Mouse (Mus musculus) midbrain, embryonic 10.5 days (tissue): ENCODE measurements around the gene Uqcr11. TPM values are rescaled to one million over a fixed set of nuclear protein-coding genes. Genes with fewer than 3 reads are reported as not detected.

ENCODE experiments used
- DNase-seq: peaks from one replicate; pipeline ENCODE4 v3.0.0-alpha.2; 2017; ENCODE audit warnings: low spot score
- H3K27ac ChIP-seq: fragments of 300-500 bp; sonication (generic); replicated peaks from 2 replicates; pipeline ENCODE4 v1.5.1; 2016; ENCODE audit warnings: mild to moderate bottlenecking
- H3K27me3 ChIP-seq: fragments of 300-500 bp; sonication (generic); 2 replicates; pipeline ENCODE4 v1.6.1; 2016; ENCODE audit warnings: low read depth, mild to moderate bottlenecking; ENCODE audit not compliant: poor library complexity, severe bottlenecking
- H3K36me3 ChIP-seq: fragments of 300-500 bp; sonication (generic); 2 replicates; pipeline ENCODE4 v1.6.1; 2016; ENCODE audit warnings: mild to moderate bottlenecking, moderate library complexity
- H3K4me1 ChIP-seq: fragments of 300-500 bp; sonication (generic); 2 replicates; pipeline ENCODE4 v1.6.1; 2016
- H3K4me3 ChIP-seq: fragments of 300-500 bp; sonication (generic); 2 replicates; pipeline ENCODE4 v1.5.1; 2016; ENCODE audit warnings: mild to moderate bottlenecking, moderate library complexity
- H3K9me3 ChIP-seq: fragments of 300-500 bp; sonication (generic); replicated peaks from 2 replicates; pipeline ENCODE4 v1.6.1; 2016; ENCODE audit warnings: mild to moderate bottlenecking
- WGBS: fragments of 180-500 bp; shearing (Covaris S2); methylation state at CpG from one replicate; pipeline ENCODE4 v1.1.7; 2016; 5-methylcytosine and 5-hydroxymethylcytosine counted together
- polyA plus RNA-seq: library from polyadenylated mRNA; unstranded; fragments of >200 nt; fragmentation: Nextera tagmentation; extraction: Ambion mirVana; gene quantifications from 2 replicates; pipeline ENCODE4 v1.2.1, GENCODE M21; 2016

Uqcr11 gene
- polyA plus RNA-seq = 610 and 635 TPM in 2 replicates

DNA sequence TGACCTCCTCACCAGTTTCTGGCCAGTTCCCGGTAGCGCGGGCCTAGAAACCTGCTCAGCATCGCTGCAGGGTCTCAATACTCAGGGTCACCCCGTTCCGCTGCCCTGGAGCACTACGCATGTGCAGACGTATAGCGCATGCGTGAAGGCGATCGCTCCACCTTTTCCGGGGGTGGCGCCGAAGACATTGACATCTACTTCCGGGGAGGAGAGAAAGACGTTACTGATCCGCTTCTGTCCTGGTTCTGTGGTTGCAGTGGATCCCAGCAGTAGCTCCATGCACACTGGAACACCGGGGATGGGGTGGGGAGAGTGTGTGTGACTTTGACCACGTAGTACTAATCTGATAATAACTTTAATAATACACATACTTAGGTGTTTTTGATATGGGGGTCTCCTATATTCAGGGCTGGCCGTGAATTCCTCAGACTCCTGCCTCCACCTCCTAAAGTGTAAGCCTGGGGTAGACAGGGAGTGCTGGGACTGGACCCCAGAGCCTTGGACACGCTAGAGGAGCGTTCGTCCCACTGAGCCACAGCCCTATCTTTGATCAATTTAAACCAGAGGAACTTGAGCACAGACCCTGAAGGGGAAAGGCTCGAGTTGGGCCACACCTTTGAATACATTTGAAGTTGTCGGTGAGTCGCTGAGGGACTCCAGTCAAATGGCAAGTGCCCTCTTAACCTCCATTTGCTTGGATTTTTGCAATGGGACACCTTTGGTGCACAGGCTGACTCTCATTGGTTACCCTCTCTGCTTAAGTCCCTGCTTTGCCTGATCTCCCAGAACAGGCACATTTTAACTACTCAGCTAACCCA is at the start of gene Uqcr11:
Gene Uqcr11, minus strand, starts transcription at position 147 of the 818 bp plus-strand sequence.
- Histone ChIP-seq H3K9me3 (no peaks in the 10 kb centered on the region), H3K4me1 (peaks cover 31% of the 10 kb centered on the region), H3K4me3 (peak within 1 kb of the TSS; percentile 88), H3K27ac (peak within 1 kb of the TSS; percentile 83), H3K27me3 (no peaks in the 10 kb centered on the region), H3K36me3 (peaks cover 59% of the 10 kb centered on the region)
- peak; percentile 91 for DNase-seq
- 3% methylated on average over 27 of the region's 27 CpGs for WGBS

DNA sequence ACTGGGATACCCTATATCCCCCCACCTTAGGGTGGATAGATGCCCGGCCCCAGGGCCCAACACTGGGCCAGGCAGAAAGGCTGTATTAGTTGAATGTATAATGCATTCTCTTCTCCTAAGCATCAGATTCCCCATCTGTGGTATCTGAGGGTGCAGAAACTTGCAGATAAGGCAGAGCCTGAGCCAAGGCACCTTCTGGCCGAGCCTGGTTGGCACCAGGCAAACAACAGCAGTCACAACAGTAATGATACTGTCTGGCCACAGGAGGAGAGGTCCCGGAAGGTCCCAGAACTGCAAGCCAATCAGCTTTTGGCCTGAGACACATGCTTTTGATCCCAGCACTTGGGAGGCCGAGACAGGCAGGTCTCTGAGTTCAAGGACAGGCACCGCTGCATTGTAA is 49.1 kb upstream of the Uqcr11 start:
- 87% methylated on average over 5 of the region's 5 CpGs for WGBS

DNA sequence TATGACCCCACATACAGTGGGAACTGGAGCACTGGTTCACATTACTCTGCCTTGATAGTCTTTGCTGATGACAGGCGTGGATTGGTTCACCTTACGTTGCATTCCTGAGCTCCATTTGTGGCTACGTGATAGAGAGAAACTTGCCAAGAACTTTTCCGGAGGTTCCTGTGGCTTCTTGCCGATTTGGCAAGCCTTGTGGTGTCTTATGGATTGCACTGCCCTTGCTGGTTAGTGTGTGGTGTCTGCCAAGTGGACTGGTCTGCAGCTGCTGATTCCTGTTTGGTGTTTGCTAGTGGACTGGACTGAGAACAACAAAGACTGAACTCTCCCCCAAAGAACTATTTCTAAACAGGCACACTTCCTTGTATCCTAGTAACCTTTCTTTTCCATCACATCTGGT is 48.2 kb upstream of the Uqcr11 start:
- WGBS = 88% methylated on average over 5 of the region's 5 CpGs
- H3K4me1 ChIP-seq = peaks cover 18% of the 10 kb centered on the region
- H3K27ac ChIP-seq = no peak overlapping the region
- no peak overlapping the region for H3K4me3 ChIP-seq
- no peak for DNase-seq
- H3K27me3 ChIP-seq = peaks cover 20% of the 10 kb centered on the region; the same call in 1 of the 2 replicates
- no peaks in the 10 kb centered on the region for H3K36me3 ChIP-seq
- H3K9me3 ChIP-seq = no peaks in the 10 kb centered on the region

More for the DNA sequence above, 49.1 kb upstream of the Uqcr11 start:
- Histone ChIP-seq H3K36me3 (no peaks in the 10 kb centered on the region), H3K27me3 (peaks cover 22% of the 10 kb centered on the region; the same call in 1 of the 2 replicates), H3K9me3 (no peaks in the 10 kb centered on the region), H3K4me1 (peaks cover 15% of the 10 kb centered on the region), H3K4me3 (no peak overlapping the region), H3K27ac (no peak overlapping the region)
- no peak for DNase-seq

DNA sequence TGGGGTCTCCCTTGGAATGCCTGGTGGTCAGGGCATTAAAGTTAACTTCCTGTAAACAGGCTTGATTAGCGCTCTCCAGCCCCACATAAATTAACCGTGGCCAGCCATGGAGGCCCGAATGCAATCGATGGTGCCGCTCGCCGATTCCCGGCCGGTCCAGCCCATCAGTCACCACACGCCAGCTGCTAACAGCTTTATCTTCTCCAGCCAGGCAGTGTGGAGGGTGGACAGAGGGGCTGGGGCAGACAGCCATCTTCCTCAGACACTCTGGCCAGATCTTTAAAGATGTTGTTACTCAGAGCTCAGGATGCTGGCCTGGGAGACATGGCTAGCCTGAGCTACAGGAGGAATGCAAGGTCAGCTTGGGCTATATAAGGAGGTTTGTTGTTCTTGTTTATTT is 47.0 kb upstream of the Uqcr11 start:
- H3K4me3 ChIP-seq = no peak overlapping the region
- H3K36me3 ChIP-seq = no peaks in the 10 kb centered on the region
- H3K9me3 ChIP-seq = no peaks in the 10 kb centered on the region
- peaks cover 20% of the 10 kb centered on the region; the same call in 1 of the 2 replicates for H3K27me3 ChIP-seq
- 0 out of 2 replicates have a peak overlapping the region, but pooled peaks have one; percentile 14 for H3K27ac ChIP-seq
- H3K4me1 ChIP-seq = peaks cover 22% of the 10 kb centered on the region
- DNase-seq = no peak
- 83% methylated on average over 10 of the region's 10 CpGs for WGBS

DNA sequence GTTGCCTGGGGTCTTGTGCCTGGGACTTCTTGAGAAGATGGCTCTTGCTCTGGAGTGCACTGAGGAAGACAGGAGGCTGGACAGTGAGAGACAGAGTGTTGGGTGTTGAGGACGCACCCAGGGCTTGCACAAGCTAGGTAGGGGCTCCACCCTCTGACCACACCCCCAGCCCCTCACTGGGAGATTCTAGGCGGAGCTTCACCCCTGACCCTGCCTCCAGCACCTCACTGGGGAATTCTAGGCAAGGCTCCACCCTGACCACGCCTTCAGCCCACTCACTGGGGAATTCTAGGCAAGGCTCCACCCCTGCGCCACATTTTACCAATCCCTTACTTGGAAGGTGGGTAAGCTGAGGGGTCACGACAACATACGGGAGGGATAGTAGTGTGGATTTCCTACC is 44.0 kb upstream of the Uqcr11 start:
- 6% methylated on average over 6 of the region's 6 CpGs for WGBS
- H3K4me3 ChIP-seq = no peak overlapping the region
- peaks cover 40% of the 10 kb centered on the region for H3K4me1 ChIP-seq
- DNase-seq = no peak
- H3K36me3 ChIP-seq = no peaks in the 10 kb centered on the region
- H3K27me3 ChIP-seq = peaks cover 35% of the 10 kb centered on the region
- H3K9me3 ChIP-seq = no peaks in the 10 kb centered on the region
- no peak overlapping the region for H3K27ac ChIP-seq

DNA sequence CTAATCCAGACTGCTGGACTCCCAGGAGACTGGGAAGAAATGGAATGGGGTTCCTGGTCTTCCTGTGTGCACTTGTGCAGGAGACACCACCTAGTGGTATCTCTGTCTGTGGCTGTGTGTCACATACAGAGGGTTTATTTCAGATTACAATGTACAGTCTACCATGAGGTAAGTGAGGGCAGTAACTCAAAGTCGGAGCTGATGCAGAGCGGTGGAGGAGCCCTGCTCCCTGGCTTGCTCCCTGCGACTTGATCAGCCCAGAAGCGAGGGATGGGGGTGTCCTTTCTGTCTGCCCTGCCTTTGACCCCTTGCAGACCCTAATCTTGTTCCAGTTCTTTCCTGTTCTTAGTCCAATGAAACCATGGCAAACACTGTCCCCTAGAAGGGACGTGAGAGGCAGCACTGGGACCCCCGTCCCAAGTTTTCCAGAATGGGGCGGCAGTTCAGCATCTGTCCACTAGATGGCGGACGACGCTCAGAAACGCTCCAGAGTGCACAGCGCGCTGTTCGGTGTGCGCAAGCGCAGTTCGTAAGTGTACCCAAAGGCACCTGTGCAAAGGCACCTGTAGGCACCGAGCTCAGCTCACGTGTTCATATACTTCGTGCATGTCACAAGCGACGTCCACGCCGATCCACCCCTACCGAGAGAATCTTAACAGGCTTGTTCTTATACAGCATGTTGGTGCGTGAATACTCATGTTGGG is 39.4 kb upstream of the Uqcr11 start:
- Histone ChIP-seq H3K27me3 (peaks cover 46% of the 10 kb centered on the region), H3K4me1 (peaks cover 35% of the 10 kb centered on the region), H3K9me3 (no peaks in the 10 kb centered on the region), H3K4me3 (peak overlapping the region; percentile 36), H3K27ac (no peak overlapping the region), H3K36me3 (no peaks in the 10 kb centered on the region)
- DNase-seq = peak; percentile 76
- 8% methylated on average over 26 of the region's 26 CpGs for WGBS

DNA sequence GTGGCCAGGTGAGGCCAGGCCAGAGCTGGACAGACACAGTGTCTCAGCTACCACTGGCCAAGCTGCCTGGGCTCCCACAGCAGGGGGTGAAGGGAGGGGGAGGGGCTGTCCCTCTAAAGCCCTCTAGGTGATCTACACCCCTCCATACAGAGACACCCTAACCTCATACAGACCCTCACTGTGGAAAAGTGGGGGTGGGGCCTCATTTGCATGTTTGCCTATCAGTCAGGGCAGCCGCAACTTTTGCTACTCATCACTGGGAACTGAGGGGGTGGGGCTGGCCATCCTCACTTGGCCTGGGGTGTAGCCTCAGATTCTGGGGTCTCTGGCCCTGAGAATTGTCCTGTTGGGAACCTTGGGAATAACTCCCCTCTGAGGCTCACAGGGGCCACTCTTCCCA is 38.4 kb upstream of the Uqcr11 start:
- Histone ChIP-seq H3K27me3 (peaks cover 42% of the 10 kb centered on the region), H3K4me3 (no peak overlapping the region), H3K9me3 (no peaks in the 10 kb centered on the region), H3K4me1 (peaks cover 29% of the 10 kb centered on the region), H3K27ac (no peak overlapping the region), H3K36me3 (no peaks in the 10 kb centered on the region)
- 54% methylated on average over 1 of the region's 1 CpGs for WGBS
- no peak for DNase-seq

DNA sequence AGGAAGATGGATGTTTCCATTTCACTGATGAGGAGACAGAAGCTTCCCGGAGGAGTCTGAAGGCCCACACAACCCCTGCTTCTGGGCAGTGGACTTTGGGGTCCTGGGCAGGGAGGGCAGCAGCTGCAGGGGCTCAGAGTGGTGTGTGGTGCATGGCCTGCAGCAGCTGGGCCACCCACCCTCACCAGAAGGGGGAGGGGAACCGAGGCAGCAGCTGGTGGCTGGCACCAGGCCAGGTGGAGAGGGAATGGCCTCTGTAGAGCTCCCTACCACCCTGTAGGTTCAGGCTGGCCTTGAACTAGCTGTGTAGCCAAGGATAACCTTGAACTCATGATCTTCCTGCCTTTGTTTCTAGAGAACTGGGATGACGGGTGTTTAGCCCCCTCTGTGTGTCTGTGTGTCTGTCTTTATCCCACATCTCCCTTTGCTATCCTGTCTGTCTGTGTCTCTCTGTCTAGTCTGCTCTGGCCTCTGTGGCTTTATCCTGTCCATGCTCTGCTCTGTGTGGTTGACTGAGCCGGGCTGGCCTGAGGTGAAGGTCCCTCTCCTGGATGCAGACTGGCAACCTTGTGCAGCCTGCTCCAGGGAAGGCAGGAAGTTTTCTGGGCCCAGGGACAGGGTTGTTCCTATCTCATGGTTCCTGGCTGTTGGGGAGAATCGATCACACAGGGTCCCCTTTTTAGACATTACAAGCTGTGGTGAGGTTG is 37.9 kb upstream of the Uqcr11 start:
- Histone ChIP-seq H3K27ac (no peak overlapping the region), H3K4me3 (no peak overlapping the region), H3K4me1 (peaks cover 29% of the 10 kb centered on the region), H3K27me3 (peaks cover 43% of the 10 kb centered on the region), H3K36me3 (no peaks in the 10 kb centered on the region), H3K9me3 (no peaks in the 10 kb centered on the region)
- no peak for DNase-seq
- WGBS = 60% methylated on average over 5 of the region's 5 CpGs

DNA sequence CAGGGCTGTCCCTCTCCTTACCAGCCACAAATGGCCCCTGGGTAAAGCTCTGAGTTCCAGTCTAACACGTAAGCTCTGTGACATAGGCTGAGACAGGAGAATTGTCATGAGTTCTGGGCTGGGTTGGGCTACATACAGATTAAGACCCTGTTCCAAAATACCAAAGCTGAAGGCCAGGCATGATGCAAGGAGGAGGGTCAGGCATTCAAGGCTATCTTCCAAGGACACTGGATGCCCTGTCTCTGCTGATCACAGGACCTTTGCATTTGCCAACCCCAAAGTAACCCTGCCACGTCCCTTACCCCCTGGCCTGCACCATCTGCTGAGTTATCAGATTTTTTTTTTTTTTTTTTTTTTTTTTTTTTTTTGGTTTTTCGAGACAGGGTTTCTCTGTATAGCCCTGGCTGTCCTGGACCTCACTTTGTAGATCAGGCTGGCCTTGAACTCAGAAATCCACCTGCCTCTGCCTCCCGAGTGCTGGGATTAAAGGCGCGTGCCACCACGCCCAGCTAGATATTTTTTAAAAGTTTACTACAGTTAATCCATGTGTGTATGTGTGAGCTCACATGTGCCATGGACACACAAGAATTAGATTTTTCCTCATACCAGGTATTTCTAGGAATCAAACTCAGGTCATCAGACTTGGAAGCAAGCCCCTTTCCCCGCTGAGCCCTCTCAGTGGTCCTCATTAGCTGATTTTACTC is 37.1 kb upstream of the Uqcr11 start:
- H3K4me1 ChIP-seq = peaks cover 24% of the 10 kb centered on the region
- DNase-seq = no peak
- 84% methylated on average over 8 of the region's 8 CpGs for WGBS
- no peak overlapping the region for H3K27ac ChIP-seq
- H3K9me3 ChIP-seq = no peaks in the 10 kb centered on the region
- no peaks in the 10 kb centered on the region for H3K36me3 ChIP-seq
- H3K4me3 ChIP-seq = no peak overlapping the region
- peaks cover 43% of the 10 kb centered on the region for H3K27me3 ChIP-seq

DNA sequence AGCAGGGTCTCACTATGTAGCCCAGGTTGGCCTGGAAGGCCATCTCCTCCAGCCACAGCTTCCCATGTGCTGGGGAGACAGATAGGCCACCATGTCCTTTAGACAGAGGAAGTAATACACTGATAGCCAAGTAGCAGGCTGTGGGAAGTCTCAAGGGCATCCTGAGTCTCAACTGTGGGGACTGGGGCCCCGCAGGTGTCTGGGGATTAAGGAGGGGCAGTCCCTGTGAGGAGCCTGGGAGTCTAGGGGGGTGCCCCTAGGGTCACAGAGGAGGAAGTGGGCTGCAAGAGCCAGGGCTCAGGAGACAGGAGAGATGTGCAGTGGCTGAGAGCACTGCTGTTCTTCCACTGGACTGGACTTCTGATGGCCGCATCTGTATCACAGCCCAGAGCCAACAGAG is 36.4 kb upstream of the Uqcr11 start:
- no peaks in the 10 kb centered on the region for H3K9me3 ChIP-seq
- no peak overlapping the region for H3K27ac ChIP-seq
- no peak for DNase-seq
- WGBS = 60% methylated on average over 2 of the region's 2 CpGs
- H3K4me3 ChIP-seq = no peak overlapping the region
- peaks cover 17% of the 10 kb centered on the region for H3K4me1 ChIP-seq
- H3K36me3 ChIP-seq = no peaks in the 10 kb centered on the region
- H3K27me3 ChIP-seq = peaks cover 42% of the 10 kb centered on the region

DNA sequence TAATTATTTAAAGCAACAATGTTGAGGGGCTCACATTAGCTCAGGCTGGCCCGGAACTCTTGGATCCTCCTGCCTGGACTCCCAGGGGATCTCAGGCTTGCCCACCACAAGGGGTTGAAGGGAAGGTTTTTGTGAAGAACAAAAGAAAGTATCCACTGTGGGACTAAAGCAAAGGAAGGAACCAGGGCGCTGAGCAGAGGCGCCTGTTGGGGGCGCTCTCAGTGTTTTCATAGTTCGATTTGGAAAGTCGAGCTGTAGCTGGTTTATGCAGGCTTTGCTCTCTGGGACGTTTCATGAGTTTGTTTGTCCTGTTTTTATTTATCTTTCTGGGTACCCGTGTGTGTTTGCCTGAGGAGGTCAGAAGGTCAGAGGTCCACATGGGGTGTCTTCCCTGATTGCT is 35.0 kb upstream of the Uqcr11 start:
- DNase-seq = no peak
- WGBS = 67% methylated on average over 8 of the region's 8 CpGs
- Histone ChIP-seq H3K4me3 (no peak overlapping the region), H3K4me1 (peaks cover 7% of the 10 kb centered on the region), H3K9me3 (no peaks in the 10 kb centered on the region), H3K27me3 (peaks cover 42% of the 10 kb centered on the region), H3K36me3 (no peaks in the 10 kb centered on the region), H3K27ac (no peak overlapping the region)

DNA sequence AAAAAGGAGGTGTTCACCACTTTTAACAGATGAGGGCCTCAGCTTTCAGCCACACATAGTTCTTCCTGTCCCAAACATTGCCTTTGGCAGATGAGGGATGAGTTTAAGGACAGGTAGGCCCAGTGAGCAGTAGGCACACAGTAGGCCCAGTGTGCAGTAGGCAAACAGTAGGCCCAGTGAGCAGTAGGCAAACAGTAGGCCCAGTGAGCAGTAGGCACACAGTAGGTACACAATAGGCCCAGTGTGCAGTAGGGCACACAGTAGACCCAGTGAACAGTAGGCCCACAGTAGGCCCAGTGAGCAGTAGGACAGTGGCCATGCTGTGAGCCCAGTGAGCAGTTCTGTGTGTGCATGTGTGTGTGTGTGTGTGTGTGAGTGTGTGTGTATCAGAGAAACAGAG is 33.4 kb upstream of the Uqcr11 start:
- peaks cover 11% of the 10 kb centered on the region for H3K4me1 ChIP-seq
- H3K27me3 ChIP-seq = peaks cover 40% of the 10 kb centered on the region
- DNase-seq = no peak
- no peak overlapping the region for H3K4me3 ChIP-seq
- H3K36me3 ChIP-seq = no peaks in the 10 kb centered on the region
- H3K9me3 ChIP-seq = no peaks in the 10 kb centered on the region
- H3K27ac ChIP-seq = no peak overlapping the region
